Mouse (Mus musculus): ENCODE measurements around the gene Ttc3.
A peak's percentile ranks its signal among the peaks of the same experiment; 100 is the strongest.

Ttc3 gene

GRCm38 (mm10) chr16:94358091-94358490, 12.3 kb upstream of the Ttc3 start:
- no peak for DNase-seq (ENCODE audit: low read depth, low spot score)

DNA sequence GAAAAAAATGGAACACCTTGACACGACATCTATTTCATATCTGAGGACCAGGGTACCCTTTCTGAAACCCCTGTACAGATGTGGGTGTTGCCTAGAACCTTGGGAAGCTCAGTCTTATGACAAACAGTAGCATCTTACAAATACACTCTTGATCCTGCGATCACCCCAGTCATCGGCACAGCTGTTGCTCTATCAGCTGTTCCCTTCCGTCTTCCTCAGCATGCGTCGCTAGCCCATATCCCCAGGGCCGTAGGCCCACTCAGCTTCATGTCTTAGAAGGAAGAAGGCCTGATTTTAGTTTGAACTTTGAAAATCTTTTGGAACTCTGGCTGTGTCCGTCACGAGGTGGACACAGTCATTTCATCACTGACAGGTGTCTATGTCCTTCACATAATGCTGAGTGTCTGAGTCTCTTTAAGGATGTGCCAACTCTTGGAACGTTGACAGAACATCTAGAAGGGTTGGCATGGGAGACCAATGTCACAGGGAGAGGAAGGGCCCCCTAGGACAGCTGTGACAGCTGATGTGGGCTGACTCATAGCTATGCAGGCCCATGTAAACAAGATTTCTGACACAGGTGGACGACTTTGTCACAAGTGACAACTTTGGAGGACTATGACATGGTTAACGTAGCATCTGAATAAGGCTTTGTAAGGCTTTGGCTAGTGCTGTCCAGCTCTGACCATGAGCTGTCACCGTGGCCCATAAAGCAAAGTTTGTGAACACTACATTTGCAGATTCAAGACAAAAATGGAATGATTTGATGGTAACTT, 9.7 kb upstream of the Ttc3 start:
- DNase-seq (ENCODE audit: low read depth, low spot score) = no peak

DNA sequence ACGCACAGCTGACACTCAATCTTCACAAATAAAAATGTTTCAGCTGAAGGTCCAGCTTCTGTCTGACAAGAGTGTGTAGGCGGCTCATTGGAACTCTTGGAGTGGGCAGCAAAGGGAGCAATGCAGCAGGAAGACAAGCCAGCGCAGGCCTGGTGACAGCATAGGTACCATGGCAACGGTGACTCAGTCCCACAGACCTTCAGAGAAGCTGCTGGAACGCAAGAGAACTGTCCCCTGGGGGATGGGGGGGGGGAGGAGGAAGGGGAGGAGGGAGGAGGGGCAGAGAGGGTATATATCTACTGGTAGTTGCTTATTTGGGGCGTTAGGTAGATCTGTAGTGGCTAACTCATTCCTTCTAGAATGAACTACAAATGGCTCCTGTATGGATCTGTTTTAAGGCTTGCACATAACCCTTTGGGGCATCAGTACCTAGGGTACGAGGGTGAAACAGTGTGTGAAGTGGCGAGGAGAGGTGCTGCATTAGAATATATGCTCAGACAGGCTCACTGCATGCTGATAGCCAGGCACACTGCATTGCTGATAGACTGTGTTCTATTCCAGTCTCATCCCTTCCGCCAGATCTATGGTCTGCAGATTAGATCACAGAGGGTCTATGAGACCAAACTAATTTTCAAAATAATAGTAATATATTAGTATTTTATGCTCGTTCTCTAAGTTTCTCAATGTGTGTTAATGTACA, 8.1 kb upstream of the Ttc3 start:
- peak; percentile 13 for DNase-seq (ENCODE audit: low read depth, low spot score)

GRCm38 (mm10) chr16:94363814-94364213, 6.6 kb upstream of the Ttc3 start:
- DNase-seq (ENCODE audit: low read depth, low spot score) = no peak

GRCm38 (mm10) chr16:94365435-94365834, 5.0 kb upstream of the Ttc3 start:
- DNase-seq (ENCODE audit: low read depth, low spot score) = no peak

DNA sequence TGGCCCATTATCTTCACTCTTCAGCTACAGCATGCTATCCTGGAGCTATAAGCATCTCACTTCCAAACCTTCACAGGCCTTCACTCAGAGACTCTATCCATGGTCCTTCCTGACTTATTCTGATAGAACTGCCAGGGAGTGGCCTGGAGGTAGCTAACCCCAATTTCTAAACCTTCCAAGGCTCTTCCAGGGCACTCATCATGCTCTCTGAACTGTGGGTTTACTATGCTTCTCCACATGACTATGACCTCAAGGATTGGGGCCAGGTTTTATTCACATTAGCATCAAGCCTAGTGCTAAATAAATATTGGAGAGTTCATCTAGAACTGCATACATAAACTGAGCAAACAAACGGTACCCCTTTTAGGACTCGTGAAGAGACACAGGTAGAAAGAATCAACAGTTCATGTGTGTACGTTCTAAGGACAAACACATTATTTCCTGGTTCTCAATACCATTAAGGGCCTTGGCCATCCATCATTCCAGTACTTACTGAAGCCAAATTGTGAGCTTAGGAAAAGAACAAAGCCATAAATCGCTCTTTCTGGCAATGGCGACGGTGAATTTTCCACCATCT, 734 bp upstream of the Ttc3 start:
- peak; percentile 16 for DNase-seq (ENCODE audit: low read depth, low spot score)

GRCm38 (mm10) chr16:94370915-94371300, 490 bp downstream of the Ttc3 start:
- DNase-seq (ENCODE audit: low read depth, low spot score) = peak; percentile 91

DNA sequence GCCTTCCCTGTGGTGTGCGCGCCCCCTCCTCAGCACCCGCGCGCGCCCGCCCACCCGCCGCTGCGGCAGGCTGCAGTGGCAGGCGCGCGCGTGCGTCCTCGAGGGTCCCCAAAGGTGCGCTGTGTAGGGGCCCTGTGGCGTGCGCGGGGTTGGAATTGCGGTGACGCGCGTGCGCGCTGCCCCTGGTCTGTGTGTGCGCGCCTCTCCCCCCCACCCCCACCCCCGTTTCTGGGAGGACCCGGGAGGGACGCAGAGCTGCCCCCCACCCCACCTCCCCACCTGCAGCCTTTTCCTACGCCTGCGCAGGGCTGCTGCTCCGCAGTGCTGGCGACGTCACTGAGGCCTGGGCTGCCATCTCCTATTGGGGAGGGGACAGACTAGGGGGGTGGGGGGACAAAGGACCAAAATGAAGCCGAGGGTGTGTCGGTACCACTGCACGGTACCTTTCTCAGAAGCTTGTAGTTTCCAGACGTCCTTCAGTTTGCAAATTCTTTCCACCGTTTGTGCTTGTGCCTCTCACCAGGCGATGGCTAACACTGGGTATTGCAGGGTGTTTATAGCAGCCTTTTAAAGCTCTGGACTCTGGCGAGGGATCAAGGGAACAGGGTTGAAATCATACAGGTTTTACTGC, 998 bp downstream of the Ttc3 start, which contains the start of gene Pigp:
Gene Pigp (minus strand): TSS at position 542 of the 631 bp plus-strand sequence.
- peak; percentile 93 for DNase-seq (ENCODE audit: low read depth, low spot score)

DNA sequence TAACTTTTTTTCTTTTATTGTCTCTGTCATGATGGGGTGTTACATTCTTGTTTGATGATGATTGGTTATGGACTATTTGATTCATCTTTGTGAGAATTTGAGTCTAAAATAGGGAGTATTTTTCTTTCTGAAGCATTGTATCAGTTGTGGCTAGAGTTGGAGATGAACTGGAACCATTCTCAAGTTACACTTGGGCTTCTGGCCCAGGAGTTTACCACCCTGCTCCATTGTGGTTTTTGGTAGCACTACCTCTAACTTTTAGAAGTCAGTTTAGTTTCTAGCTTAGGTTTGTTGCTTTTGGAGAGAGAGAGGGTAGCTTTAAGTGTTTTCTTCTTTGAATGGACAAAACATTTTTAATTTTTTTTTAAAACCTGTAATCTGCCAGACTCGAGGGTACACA, 9.0 kb downstream of the Ttc3 start:
- no peak for DNase-seq (ENCODE audit: low read depth, low spot score)

DNA sequence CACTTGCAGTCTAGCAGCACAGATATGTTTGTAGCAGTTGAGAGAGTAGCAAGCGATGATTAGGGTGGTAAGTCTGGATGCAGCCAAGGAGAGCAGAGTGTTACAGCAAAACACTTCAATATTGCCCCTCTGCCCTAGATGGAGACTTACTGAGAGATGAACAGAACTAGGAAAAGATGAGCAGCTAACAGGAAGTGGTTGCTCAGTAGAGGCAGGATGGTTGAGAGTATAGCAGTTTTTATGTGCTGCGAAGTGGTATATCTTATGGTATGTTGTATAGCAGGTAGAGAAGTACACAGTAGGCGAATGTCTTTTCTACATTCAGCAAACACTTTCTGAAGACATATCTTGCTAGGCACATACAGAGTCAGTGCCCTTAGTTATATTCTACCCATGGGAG, 12.9 kb downstream of the Ttc3 start:
- DNase-seq (ENCODE audit: low read depth, low spot score) = no peak

DNA sequence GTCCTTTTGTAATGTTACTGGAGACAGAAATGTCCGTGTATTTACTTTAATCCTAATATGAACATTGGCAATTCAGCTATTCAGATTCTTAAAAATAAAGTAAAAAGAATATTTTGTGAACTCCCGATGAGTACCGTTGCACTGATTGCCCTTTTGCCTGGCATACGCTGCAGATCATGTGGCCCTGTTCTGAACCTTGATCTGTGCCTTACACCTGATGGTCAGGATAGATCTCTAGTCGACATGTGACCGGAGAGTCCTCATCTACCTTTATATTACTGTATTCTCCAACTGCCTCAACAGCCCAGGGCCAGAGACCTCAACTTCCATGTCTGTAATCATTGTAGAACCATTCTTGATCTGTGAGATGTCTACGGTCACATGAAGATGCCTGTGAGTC, 17.3 kb downstream of the Ttc3 start:
- no peak for DNase-seq (ENCODE audit: low read depth, low spot score)

DNA sequence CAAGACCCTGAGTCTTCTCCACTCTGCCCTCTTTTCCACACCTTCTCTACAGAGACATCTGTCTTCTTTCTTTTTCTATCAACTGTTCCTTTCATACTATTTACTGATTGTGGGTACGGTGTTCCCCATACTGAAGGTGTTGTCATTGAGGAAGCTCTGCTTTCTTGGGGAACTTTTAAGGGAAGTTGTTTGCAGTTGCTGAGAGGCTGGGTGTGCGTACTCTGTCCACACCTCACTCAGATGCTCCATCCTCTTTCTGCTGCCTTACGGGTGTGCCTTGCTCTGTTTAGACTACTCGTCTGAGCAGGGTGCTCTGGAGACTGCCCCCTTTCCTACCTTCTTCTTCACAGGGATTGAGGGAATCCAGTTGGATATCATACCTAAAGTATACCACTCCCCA, 21.9 kb downstream of the Ttc3 start:
- no peak for DNase-seq (ENCODE audit: low read depth, low spot score)

DNA sequence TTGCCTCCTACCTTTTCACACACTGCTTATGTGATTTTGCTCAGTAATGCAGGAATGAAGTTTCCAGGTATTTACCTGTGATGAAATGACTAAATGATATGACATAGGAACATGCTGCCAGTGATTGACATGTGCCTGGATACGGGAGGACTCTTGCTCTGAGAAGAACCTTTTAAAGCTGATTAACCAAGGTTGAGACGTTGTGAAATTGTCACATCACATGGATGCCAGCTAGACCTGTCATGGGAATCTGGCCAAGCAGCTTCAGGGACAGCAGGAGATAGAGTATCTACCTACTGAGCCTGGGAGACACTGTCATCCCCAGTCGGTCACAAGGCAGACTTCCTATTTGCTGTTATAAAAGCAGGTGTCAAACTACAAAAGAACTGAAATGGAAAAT, 24.6 kb downstream of the Ttc3 start:
- no peak for DNase-seq (ENCODE audit: low read depth, low spot score)

DNA sequence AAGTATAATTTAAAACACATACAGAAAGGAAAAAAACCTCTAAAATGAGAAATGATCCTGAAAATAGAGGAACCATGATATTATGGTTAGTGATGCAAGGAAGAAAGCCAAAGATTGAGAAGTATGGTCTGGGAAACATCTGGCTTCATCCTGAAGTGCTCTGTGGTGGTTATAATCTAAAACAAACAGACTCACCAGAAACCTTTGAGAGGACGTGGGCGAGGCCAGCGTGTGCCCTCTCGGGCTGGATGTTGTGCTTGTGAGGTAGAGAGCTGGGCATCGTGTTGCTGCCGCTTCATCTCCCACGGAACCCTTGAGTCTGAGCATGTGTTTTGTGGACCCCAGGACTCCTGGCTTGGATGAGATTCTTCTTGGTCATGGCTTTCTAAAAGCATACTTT, 26.2 kb downstream of the Ttc3 start:
- DNase-seq (ENCODE audit: low read depth, low spot score) = no peak

- DNase-seq (ENCODE audit: low read depth, low spot score) = no peak
Measured at GRCm38 (mm10) chr16:94399141-94399540, 28.7 kb downstream of the Ttc3 start.

GRCm38 (mm10) chr16:94401636-94402035, 31.2 kb downstream of the Ttc3 start:
- no peak for DNase-seq (ENCODE audit: low read depth, low spot score)

- peak; percentile 13 for DNase-seq (ENCODE audit: low read depth, low spot score)
Measured at GRCm38 (mm10) chr16:94402185-94402584, 31.8 kb downstream of the Ttc3 start.

DNA sequence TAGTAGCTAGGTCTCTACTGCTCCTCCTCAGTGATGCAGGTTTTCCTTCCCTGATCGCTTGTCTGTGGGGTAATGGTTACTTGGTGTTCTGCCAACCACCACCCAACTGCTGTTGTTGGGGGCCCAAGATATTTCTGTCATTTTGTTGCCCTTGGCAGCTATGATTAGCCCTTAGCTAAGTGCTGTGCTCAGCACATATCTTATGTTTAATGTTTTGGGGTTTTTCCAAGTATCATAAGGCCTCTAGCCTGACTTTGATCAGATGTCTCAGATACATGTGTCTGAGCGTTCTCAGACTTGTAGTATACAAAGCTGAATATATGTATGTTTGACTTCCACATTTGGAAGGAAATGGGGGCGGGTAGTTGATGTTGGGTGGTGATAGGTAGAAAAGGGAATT, 40.9 kb downstream of the Ttc3 start:
- no peak for DNase-seq (ENCODE audit: low read depth, low spot score)

GRCm38 (mm10) chr16:94412198-94412597, 41.8 kb downstream of the Ttc3 start:
- no peak for DNase-seq (ENCODE audit: low read depth, low spot score)

GRCm38 (mm10) chr16:94412760-94413159, 42.3 kb downstream of the Ttc3 start:
- no peak for DNase-seq (ENCODE audit: low read depth, low spot score)

DNA sequence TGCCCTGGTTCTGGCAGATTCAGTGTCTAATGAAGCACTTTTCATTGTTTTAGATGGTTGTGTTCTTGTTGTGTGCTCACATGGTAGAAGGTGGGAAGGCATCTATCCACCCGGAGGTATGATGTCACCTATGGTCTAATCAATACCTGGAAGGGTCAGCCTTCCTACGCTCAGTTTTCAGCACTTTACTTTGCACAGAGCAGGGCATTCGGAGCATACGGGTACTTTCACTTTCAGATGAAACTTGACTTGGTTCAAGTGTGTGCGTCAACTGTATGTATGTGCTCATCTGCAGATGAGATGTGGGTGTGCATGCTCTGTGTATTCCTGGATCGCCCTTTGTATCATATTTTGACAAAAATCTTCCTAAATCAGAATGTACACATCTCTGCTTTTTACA, 43.7 kb downstream of the Ttc3 start:
- no peak for DNase-seq (ENCODE audit: low read depth, low spot score)

DNA sequence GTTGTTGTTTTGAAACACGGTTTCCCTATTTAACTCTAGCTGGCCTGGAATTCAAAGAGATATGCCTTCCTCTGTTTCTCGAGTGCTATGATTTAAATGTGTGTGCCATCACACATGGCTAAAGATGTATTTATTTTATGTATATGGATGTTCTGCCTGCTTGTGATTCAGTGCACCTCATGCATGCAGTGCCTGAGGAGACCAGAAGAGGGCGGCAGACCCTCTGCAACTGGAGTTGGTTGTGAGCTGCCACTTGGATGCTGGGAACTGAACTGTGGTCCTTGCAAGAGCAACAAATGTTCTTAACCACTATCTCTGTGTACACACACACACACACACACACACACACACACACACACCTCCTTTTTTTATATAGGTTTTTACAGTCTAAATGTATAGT, 50.1 kb downstream of the Ttc3 start:
- peak; percentile 72 for DNase-seq (ENCODE audit: low read depth, low spot score)
